In the genomic region with DNA sequence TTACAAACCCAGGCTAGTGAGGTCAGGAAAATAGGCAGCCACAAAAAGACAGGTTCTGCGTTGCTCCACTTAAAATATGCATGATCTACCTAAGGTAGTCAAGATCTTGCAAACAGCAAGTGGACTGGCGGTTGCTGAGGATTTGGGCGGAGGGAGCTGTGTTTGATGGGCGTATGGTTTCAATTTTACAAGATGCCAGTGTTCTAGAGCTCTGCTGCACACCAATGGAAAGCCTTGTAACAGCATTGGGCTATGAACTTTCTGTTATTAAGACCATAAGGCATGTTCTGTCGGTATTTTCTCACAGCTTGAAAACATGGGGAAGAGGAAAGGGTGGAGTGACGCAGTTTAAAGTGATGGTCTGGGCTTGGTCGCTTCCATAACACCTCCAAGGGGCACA, we compare ENCODE assay signal across 14 mouse cellular contexts.
"Had no signal": no experiment of that assay in that cellular context is flagged by ENCODE, and none has a peak within 500 bp of the region (broad histone marks: within the 10 kb centered on the region; RNA-seq: fewer than 3 reads in every experiment).

No protein-coding gene starts in this region.

- DNase-seq: kidney, adult 11 months; kidney, adult 8-10 months; kidney, postnatal 10 days; kidney, postnatal 36 days; liver, embryonic 13.5 days; lung, adult 2 months; lung, postnatal 14 days; lung, postnatal 4 days; midbrain, embryonic 14.5 days; right cerebral cortex, postnatal 14 days; right cerebral cortex, postnatal 4 days; spleen, adult 18-20 months; thymus, adult 18-20 months; thymus, postnatal 36 days had no signal
